Mouse (Mus musculus) embryonic facial prominence, embryonic 13.5 days (tissue): Measurements from ENCODE around the gene Mto1. TPM values are rescaled to one million over a fixed set of nuclear protein-coding genes. Genes with fewer than 3 reads are reported as not detected.

Source experiments
- ATAC-seq: fragments of 200-750 bp; cut with Nextera tagmentation; 2 replicates; pipeline ENCODE4 v1.8.0; 2017; ENCODE audit warnings: low read depth; ENCODE audit not compliant: insufficient number of reproducible peaks, insufficient read depth, low FRiP score, low TSS enrichment
- H3K27ac ChIP-seq: fragments of 300-500 bp; sonication (generic); 2 replicates; pipeline ENCODE4 v1.5.1; 2015; ENCODE audit warnings: moderate library complexity, mild to moderate bottlenecking, inconsistent platforms
- H3K27me3 ChIP-seq: fragments of 300-500 bp; sonication (generic); 2 replicates; pipeline ENCODE4 v1.6.1; 2015; ENCODE audit warnings: mild to moderate bottlenecking, inconsistent platforms
- H3K36me3 ChIP-seq: fragments of 300-500 bp; sonication (generic); 2 replicates; pipeline ENCODE4 v1.6.1; 2015; ENCODE audit warnings: mild to moderate bottlenecking, inconsistent platforms
- H3K4me1 ChIP-seq: fragments of 300-500 bp; sonication (generic); 2 replicates; pipeline ENCODE4 v1.6.1; 2015; ENCODE audit warnings: inconsistent platforms
- H3K4me2 ChIP-seq: fragments of 300-500 bp; sonication (generic); 2 replicates; pipeline ENCODE4 v1.6.1; 2015; ENCODE audit warnings: moderate library complexity, mild to moderate bottlenecking, inconsistent platforms
- H3K4me3 ChIP-seq: fragments of 300-500 bp; sonication (generic); 2 replicates; pipeline ENCODE4 v1.5.1; 2015; ENCODE audit warnings: mild to moderate bottlenecking, inconsistent platforms
- H3K9ac ChIP-seq: fragments of 300-500 bp; sonication (generic); 2 replicates; pipeline ENCODE4 v1.6.1; 2015; ENCODE audit warnings: mild to moderate bottlenecking, inconsistent platforms
- H3K9me3 ChIP-seq: fragments of 300-500 bp; sonication (generic); 2 replicates; pipeline ENCODE4 v1.6.1; 2016; ENCODE audit warnings: inconsistent platforms
- WGBS: fragments of 180-500 bp; shearing (Covaris S2); methylation state at CpG from one replicate; pipeline ENCODE4 v1.1.7; 2015; ENCODE audit warnings: mixed read lengths; 5-methylcytosine and 5-hydroxymethylcytosine counted together
- polyA plus RNA-seq: library from polyadenylated mRNA; unstranded; fragments of >200 nt; fragmentation: Nextera tagmentation; extraction: Ambion mirVana; gene quantifications from 2 replicates; pipeline ENCODE4 v1.2.1, GENCODE M21; 2015

The Mto1 gene
- polyA plus RNA-seq, 1 experiment from 2014 or later: 23.9 TPM

DNA sequence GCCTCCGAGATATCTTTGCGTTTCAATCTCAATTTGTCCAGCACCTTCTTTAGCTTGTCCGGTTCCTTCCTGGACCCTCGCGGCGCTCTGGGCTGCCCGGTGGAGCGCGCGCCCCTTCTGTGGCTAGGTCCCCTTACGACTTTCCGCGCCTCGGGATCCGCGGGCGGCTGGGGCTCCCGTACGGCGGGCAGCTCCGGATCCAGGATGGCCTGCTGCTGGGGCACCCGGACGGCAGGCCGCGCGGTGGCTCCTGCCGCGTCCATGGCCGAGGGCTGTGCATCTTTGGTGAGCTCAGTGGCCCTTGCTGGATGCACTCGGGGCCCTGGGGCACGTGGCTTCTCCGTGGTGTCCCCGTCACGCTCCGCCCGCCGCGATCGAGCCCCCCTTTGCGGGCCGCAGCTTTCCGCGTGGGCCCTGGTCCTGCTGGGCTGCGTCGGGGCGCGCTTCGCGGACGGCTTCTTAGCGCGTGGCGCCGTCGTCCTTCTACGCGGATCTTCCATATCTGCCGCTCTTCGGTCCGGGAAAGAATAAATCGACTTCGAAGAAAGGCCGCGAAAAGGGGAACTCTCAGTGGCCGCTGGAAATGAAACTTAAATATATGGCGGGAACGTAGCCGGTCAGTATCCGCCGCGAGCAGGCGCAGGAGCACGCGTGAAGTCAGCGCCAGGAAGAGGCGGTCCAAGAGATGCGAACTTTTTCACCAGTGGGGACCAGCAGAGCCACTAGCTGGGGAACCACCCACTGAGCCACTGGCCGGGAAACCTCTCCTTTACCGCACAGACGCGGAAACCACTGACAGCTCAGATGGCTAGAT lies 5.2 kb upstream of the Mto1 start, which contains the start of gene Cgas:
Cgas (minus strand) TSS at position 659 of the 814 bp plus-strand sequence.
- no peaks in the 10 kb centered on the region for H3K36me3 ChIP-seq
- ATAC-seq: 0 out of 2 replicates have a peak, but pooled peaks have one; percentile 21

DNA sequence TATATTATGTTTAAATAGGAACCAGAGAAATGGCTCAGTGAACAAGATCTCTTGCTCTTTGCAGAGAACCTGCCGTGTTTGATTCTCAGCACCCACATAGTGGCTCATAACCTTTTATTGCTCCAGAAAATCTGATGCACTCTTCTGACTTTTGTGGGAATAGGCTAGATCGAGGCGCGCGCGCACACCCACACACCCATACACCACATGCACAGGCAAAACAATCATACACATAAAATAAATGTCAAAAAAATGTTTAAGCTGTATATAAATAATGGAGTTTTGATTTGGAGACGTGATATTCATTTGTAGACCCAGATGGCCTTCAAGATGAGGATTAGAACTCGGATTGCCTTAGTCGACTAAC lies 419 bp upstream of the Mto1 start:
- H3K9me3 ChIP-seq: no peaks in the 10 kb centered on the region
- peak; percentile 11; the same call in 1 of the 2 replicates for ATAC-seq
- H3K4me2 ChIP-seq: peak overlapping the region; percentile 60
- peak overlapping the region; percentile 91 for H3K9ac ChIP-seq
- peaks cover 17% of the 10 kb centered on the region for H3K36me3 ChIP-seq
- no peak overlapping the region for H3K27ac ChIP-seq
- H3K27me3 ChIP-seq: peaks cover 45% of the 10 kb centered on the region
- 25% methylated on average over 9 of the region's 9 CpGs for WGBS
- peak overlapping the region; percentile 97 for H3K4me3 ChIP-seq
- H3K4me1 ChIP-seq: peaks cover 13% of the 10 kb centered on the region

More for the DNA sequence above, 5.2 kb upstream of the Mto1 start, which contains the start of gene Cgas:
- under 1% methylated on average over 81 of the region's 81 CpGs for WGBS
- Histone ChIP-seq H3K4me1 (peaks cover 12% of the 10 kb centered on the region; the same call in 1 of the 2 replicates), H3K9me3 (no peaks in the 10 kb centered on the region), H3K27me3 (peaks cover 86% of the 10 kb centered on the region), H3K9ac (peak within 1 kb of the TSS; percentile 72), H3K27ac (no peak within 1 kb of the TSS), H3K4me2 (peak within 1 kb of the TSS; percentile 82), H3K4me3 (peak within 1 kb of the TSS; percentile 51)

DNA sequence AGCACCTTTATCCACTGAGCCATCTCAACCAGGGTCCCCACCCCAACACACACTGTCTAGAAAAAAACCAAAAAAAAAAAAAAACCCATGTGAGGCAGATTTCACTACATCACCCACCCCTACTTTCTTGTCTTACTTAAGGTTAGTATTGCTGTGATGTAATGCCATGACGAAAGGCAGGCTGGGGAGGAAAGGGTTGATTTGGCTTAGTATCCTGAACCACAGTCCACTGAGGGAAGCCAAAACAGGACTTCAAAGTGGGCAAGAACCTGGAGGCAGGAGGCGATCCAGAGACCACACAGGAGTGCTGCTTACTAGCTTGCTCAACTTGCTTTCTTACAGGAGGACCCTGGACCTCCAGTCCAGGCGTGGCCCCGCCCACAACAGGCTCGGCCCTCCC lies 2.4 kb downstream of the Mto1 start:
- Histone ChIP-seq H3K27me3 (peaks cover 18% of the 10 kb centered on the region), H3K4me3 (no peak overlapping the region), H3K4me2 (no peak overlapping the region), H3K27ac (no peak overlapping the region), H3K9ac (no peak overlapping the region), H3K36me3 (peaks cover 43% of the 10 kb centered on the region), H3K9me3 (no peaks in the 10 kb centered on the region), H3K4me1 (peaks cover 7% of the 10 kb centered on the region)
- WGBS: 70% methylated on average over 5 of the region's 5 CpGs
- ATAC-seq: no peak

DNA sequence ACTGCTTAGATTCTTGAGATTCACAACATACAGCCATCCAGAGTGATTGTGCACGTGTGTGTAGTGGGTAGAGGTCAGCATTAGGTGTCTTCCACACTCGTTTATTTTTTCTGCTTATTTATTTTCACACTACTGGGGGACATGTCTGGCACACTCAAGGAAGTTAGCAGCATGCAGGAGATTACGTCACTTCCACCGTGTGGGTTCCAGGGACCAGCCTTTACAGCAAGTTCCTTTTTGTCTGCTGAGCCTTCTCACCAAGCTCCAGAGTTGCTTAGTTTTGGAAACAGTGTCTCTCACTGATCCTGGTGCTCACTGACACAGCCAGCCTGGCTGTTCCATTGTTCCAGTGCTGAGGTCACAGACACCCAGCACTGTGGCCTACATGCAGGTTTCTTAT lies 3.4 kb downstream of the Mto1 start:
- Histone ChIP-seq H3K27me3 (peaks cover 8% of the 10 kb centered on the region), H3K4me1 (peaks cover 7% of the 10 kb centered on the region), H3K9me3 (no peaks in the 10 kb centered on the region), H3K36me3 (peaks cover 43% of the 10 kb centered on the region), H3K27ac (no peak overlapping the region), H3K4me3 (no peak overlapping the region), H3K4me2 (no peak overlapping the region), H3K9ac (no peak overlapping the region)
- WGBS: 86% methylated on average over 4 of the region's 4 CpGs
- no peak for ATAC-seq

DNA sequence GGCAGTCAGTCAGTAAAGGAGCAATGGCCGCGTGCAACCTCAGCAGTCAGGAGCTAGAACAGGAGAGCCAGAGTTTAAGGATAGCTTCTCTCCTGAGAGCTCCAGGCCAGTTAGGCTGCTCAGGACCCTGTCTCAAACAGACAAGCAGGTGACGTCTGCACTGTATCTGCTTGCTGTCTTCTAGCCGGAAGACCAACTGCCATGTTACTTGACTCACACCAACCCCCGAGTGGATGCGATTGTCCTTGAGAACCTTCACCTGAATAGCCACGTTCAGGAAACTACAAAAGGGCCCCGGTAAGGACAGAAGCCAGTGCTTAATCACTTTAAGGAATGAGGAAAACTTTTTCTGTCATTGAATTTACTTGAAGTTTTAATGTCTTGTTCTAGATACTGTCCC lies 9.0 kb downstream of the Mto1 start:
- no peak overlapping the region for H3K4me2 ChIP-seq
- 90% methylated on average over 8 of the region's 8 CpGs for WGBS
- H3K9ac ChIP-seq: no peak overlapping the region
- no peak for ATAC-seq
- H3K4me1 ChIP-seq: no peaks in the 10 kb centered on the region
- no peaks in the 10 kb centered on the region for H3K9me3 ChIP-seq
- no peak overlapping the region for H3K4me3 ChIP-seq
- H3K27me3 ChIP-seq: no peaks in the 10 kb centered on the region
- H3K36me3 ChIP-seq: peaks cover 78% of the 10 kb centered on the region
- no peak overlapping the region for H3K27ac ChIP-seq

DNA sequence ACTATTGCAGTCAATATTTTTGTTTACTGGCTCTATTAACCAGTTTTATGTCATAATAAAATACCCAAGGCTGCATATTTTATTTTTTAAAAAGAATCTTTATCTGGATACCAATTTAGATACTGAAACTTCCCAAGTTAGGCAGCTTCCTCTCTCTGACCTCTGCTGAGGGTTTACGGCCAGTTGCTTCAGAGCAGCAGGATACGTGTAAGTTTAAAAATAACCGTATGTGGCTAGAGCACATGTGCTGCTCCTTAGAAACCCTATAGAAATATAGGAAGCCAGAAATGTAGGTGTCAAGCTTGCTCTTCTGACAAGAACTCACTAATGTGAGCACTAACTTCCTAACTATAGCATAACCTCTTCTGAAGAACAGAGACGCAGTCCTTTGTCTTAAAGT lies 15.3 kb downstream of the Mto1 start:
- Histone ChIP-seq H3K9me3 (no peaks in the 10 kb centered on the region), H3K4me2 (no peak overlapping the region), H3K4me3 (no peak overlapping the region), H3K36me3 (peaks cover 84% of the 10 kb centered on the region), H3K9ac (no peak overlapping the region), H3K27me3 (no peaks in the 10 kb centered on the region), H3K27ac (no peak overlapping the region), H3K4me1 (no peaks in the 10 kb centered on the region)
- ATAC-seq: no peak
- WGBS: 92% methylated on average over 4 of the region's 4 CpGs

DNA sequence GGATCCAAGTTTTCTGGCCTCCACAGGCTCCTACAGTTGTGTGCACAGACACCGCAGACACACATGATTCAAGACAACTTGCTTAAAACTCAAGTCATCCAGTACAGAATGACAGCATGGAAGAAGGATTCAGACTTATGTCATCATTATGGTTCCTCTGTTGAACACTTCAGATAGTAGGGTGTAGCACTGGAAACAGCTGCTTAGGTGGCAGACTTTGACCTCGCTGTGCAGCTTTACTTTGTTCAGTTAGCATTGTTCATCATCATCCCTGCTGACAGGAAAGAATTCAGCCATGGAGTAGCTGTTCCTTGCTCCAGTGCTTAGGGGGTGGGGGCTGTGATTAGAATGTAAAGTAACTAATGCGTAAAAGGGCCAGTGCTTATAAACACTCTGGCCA lies 17.7 kb downstream of the Mto1 start:
- Histone ChIP-seq H3K4me2 (no peak overlapping the region), H3K27me3 (no peaks in the 10 kb centered on the region), H3K4me1 (no peaks in the 10 kb centered on the region), H3K36me3 (peaks cover 85% of the 10 kb centered on the region), H3K9ac (no peak overlapping the region), H3K27ac (no peak overlapping the region), H3K4me3 (no peak overlapping the region), H3K9me3 (no peaks in the 10 kb centered on the region)
- ATAC-seq: no peak
- WGBS: 93% methylated on average over 3 of the region's 3 CpGs

DNA sequence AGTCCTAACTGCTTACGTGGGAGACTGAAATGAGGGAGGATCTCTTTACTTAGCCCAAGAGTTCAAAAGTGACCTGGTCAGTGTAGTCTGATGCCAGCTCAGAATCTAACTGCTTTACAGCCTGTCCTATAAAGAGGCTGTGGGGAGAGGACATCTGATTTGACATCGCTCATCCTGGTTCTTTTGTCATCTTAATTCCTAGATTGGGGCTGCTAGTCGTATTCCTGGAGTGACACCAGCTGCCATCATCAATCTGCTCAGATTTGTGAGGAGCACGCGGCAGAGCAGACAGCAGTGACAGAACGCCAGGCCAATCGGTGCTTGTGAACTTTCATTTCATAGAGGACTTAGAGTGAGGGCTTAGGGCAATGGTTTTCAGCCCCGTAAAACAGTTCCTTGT lies 25.6 kb downstream of the Mto1 start:
- Histone ChIP-seq H3K4me3 (no peak overlapping the region), H3K36me3 (peaks cover 59% of the 10 kb centered on the region), H3K27me3 (no peaks in the 10 kb centered on the region), H3K27ac (no peak overlapping the region), H3K9ac (no peak overlapping the region), H3K9me3 (no peaks in the 10 kb centered on the region), H3K4me1 (no peaks in the 10 kb centered on the region), H3K4me2 (no peak overlapping the region)
- ATAC-seq: no peak
- 85% methylated on average over 8 of the region's 8 CpGs for WGBS

DNA sequence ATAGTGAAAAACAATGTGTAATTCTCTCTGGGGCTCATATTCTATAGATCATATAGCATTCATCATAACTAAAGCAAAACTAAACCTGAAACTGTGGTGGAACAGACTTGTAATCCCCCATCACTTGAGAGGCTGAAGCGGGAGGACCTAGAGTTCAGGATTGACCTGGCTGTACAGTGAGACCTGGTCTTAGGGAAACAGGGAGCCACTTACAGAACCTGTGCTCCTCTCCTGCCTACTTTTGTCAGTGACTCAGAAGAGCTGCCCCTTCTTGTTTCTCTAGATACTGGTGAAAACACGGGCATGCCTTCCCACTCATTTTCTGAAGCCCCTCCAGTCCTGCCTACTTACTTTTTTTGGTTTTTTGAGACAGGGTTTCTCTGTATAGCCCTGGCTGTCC lies 26.3 kb downstream of the Mto1 start:
- H3K36me3 ChIP-seq: peaks cover 59% of the 10 kb centered on the region
- no peak for ATAC-seq
- no peak overlapping the region for H3K9ac ChIP-seq
- H3K27me3 ChIP-seq: no peaks in the 10 kb centered on the region
- no peak overlapping the region for H3K4me3 ChIP-seq
- H3K9me3 ChIP-seq: no peaks in the 10 kb centered on the region
- H3K4me1 ChIP-seq: peaks cover 6% of the 10 kb centered on the region
- no peak overlapping the region for H3K27ac ChIP-seq
- WGBS: 74% methylated on average over 2 of the region's 2 CpGs
- no peak overlapping the region for H3K4me2 ChIP-seq

DNA sequence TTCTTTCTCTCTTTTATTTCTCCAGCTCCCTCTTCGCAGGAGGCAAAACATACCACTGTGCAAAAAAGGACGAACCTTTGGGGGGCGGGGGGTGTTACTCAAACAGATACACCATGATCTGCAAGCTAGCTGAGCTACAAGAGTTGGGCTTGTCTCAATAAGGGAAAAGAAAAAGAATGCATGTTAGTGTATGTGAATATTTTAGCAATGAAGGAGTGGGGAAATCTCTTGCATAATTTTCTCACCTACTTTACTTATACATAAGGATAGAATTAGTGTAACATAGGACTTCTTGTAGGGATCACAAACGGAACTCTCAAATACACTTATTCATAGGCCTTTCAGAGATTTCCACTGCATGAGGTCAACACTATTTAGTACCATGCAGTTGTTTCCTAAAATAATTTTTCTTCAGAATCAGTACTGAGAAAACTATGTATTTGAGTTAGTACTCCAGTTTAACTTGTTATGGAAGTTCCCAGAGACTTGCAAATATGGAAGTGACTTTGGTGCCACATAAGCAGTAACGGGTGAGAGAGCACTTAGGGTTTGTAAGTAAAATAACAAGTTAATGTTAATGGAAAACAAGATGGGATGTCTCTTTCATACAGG lies 26.9 kb downstream of the Mto1 start:
- 87% methylated on average over 5 of the region's 5 CpGs for WGBS
- H3K4me2 ChIP-seq: no peak overlapping the region
- H3K36me3 ChIP-seq: peaks cover 58% of the 10 kb centered on the region
- H3K4me1 ChIP-seq: peaks cover 10% of the 10 kb centered on the region
- H3K27ac ChIP-seq: no peak overlapping the region
- no peak for ATAC-seq
- H3K9ac ChIP-seq: no peak overlapping the region
- H3K4me3 ChIP-seq: no peak overlapping the region
- H3K9me3 ChIP-seq: no peaks in the 10 kb centered on the region
- H3K27me3 ChIP-seq: no peaks in the 10 kb centered on the region

DNA sequence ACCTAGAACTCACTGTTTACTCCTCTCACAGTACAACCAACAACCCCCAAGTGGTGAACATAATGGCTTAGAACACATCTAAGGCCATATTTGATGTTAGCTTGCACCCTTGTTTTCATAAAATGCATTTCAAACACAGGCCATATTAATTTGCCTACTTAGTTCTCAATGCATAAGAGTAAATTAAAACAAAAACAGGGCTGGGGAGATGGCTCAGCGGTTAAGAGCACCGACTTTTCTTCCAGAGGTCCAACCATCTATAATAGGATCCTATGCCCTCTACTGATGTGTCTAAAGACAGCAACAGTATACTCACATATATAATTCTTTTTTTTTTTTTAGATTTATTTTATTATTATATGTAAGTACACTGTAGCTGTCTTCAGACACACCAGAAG lies 27.4 kb downstream of the Mto1 start:
- Histone ChIP-seq H3K36me3 (peaks cover 58% of the 10 kb centered on the region), H3K27ac (no peak overlapping the region)
- no peak for ATAC-seq

DNA sequence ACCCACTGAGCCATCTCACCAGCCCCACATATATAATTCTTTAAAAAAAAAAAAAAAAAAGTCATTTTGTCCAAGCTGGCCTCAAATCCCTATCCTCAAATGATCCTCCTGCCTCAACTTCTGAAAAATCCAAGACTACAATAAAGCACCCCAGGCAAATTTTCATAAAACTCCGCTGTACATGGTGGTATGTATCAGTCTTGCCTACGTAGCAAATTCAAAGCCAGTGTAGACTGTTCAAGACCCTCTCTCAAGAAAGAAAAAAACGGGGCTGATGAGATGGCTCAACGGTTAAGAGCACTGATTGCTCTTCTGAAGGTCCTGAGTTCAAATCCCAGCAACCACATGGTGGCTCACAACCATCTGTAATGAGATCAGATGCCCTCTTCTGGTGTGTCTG lies 27.9 kb downstream of the Mto1 start:
- peaks cover 58% of the 10 kb centered on the region for H3K36me3 ChIP-seq
- WGBS: 82% methylated on average over 4 of the region's 4 CpGs
- no peak overlapping the region for H3K27ac ChIP-seq

More for the DNA sequence above, 27.4 kb downstream of the Mto1 start:
- H3K4me2 ChIP-seq: no peak overlapping the region
- H3K9ac ChIP-seq: no peak overlapping the region
- WGBS: 92% methylated on average over 2 of the region's 2 CpGs
- H3K9me3 ChIP-seq: no peaks in the 10 kb centered on the region
- H3K4me3 ChIP-seq: no peak overlapping the region
- peaks cover 10% of the 10 kb centered on the region for H3K4me1 ChIP-seq
- H3K27me3 ChIP-seq: no peaks in the 10 kb centered on the region

More for the DNA sequence above, 27.9 kb downstream of the Mto1 start:
- H3K4me1 ChIP-seq: peaks cover 10% of the 10 kb centered on the region
- no peak overlapping the region for H3K4me3 ChIP-seq
- H3K9ac ChIP-seq: no peak overlapping the region
- H3K4me2 ChIP-seq: no peak overlapping the region
- H3K27me3 ChIP-seq: no peaks in the 10 kb centered on the region
- H3K9me3 ChIP-seq: no peaks in the 10 kb centered on the region
- no peak for ATAC-seq
